Mouse (Mus musculus): ENCODE data around the gene M1ap.

GRCm38 (mm10) chr6:83037188-83037587 is 90.5 kb downstream of the M1ap start:
- no peak for TF ChIP-seq ELF1 (IDR thresholded peaks at IDR 0.05; ENCODE audit: low read depth, low read length)
- no peak for TF ChIP-seq CHD1 (IDR thresholded peaks at IDR 0.05; ENCODE audit: low read depth, low read length)
- TF ChIP-seq CTCF (conservative IDR thresholded peaks at IDR 0.05 in 1 of 2, IDR thresholded peaks at IDR 0.05 in 1 of 2; ENCODE audit: low read depth in 2 of 2, low read length in 2 of 2) = no peak
- no peak for TF ChIP-seq SMC3 (IDR thresholded peaks at IDR 0.05; ENCODE audit: low read depth, low read length)

All from CH12.LX (cell line).